Mouse (Mus musculus) lung, embryonic 14.5 days (tissue): Measurements from ENCODE around the gene Samd4b. TPM values are rescaled to one million over a fixed set of nuclear protein-coding genes. Genes with fewer than 3 reads are reported as not detected.

ENCODE experiments used
- ATAC-seq: fragments of 200-750 bp; cut with Nextera tagmentation; 2 replicates; pipeline ENCODE4 v1.8.0; 2017; ENCODE audit warnings: mild to moderate bottlenecking, moderate TSS enrichment, moderate library complexity; ENCODE audit not compliant: insufficient read depth
- DNase-seq: peaks from one replicate; pipeline ENCODE4 v3.0.0-alpha.2; 2015
- H3K27ac ChIP-seq: fragments of 300-500 bp; sonication (generic); 2 replicates; pipeline ENCODE4 v1.5.1; 2014; ENCODE audit warnings: low read depth, mild to moderate bottlenecking, moderate library complexity
- H3K27me3 ChIP-seq: fragments of 300-500 bp; sonication (generic); 2 replicates; pipeline ENCODE4 v1.6.1; 2014; ENCODE audit warnings: low read length, control low read depth; ENCODE audit not compliant: insufficient read depth
- H3K36me3 ChIP-seq: fragments of 300-500 bp; sonication (generic); 2 replicates; pipeline ENCODE4 v1.6.1; 2014; ENCODE audit warnings: control low read depth; ENCODE audit not compliant: insufficient read depth
- H3K4me1 ChIP-seq: fragments of 300-500 bp; sonication (generic); 2 replicates; pipeline ENCODE4 v1.6.1; 2014; ENCODE audit warnings: antibody characterized with exemption, control low read depth; ENCODE audit not compliant: insufficient read depth
- H3K4me2 ChIP-seq: fragments of 300-500 bp; sonication (generic); 2 replicates; pipeline ENCODE4 v1.6.1; 2014; ENCODE audit warnings: mild to moderate bottlenecking
- H3K4me3 ChIP-seq: fragments of 300-500 bp; sonication (generic); 2 replicates; pipeline ENCODE4 v1.5.1; 2014; ENCODE audit warnings: low read depth, low read length
- H3K9ac ChIP-seq: fragments of 300-500 bp; sonication (generic); 2 replicates; pipeline ENCODE4 v1.6.1; 2014
- H3K9me3 ChIP-seq: fragments of 300-500 bp; sonication (generic); 2 replicates; pipeline ENCODE4 v1.6.1; 2016; ENCODE audit warnings: low read depth, low read length, control low read depth
- CTCF ChIP-seq: IDR thresholded peaks from 2 replicates; pipeline ENCODE4 v1.5.1; 2016; ENCODE audit warnings: antibody characterized with exemption, low read depth
- WGBS: fragments of 180-500 bp; shearing (Covaris S2); extraction: QIAGEN DNeasy Blood & Tissue Kit; methylation state at CpG from one replicate; pipeline ENCODE4 v1.1.7; 2014; 5-methylcytosine and 5-hydroxymethylcytosine counted together
- polyA plus RNA-seq: library from polyadenylated mRNA; unstranded; fragments of >200 nt; fragmentation: Nextera tagmentation; extraction: Ambion mirVana; gene quantifications from 2 replicates; pipeline ENCODE4 v1.2.1, GENCODE M21; 2014

Samd4b gene
- polyA plus RNA-seq, 1 experiment from 2014 or later: 34.0 TPM

DNA sequence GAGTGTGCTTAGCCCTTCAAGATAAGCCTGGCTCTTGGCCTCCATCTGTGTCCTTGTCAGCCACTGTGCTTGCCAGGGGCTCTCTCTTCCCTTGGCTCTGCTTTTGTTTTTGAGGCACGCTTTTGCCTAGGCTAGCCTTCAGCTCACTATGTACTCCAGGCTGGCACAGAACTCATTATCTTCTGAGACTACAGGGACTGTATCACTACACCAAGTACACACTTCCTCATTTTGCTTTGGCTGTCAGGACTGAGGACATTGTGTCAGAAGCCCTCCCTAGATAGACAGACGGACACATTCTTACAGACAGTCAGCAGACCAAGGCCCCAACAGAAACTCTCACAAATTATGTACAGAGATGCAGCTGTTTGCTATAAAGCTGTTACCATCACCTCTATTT lies 135.2 kb downstream of the Samd4b start:
- ATAC-seq (no peak), DNase-seq (no peak)
- Histone ChIP-seq H3K4me3 (no peak overlapping the region), H3K36me3 (peaks cover 54% of the 10 kb centered on the region), H3K9ac (no peak overlapping the region), H3K4me2 (no peak overlapping the region), H3K27ac (no peak overlapping the region), H3K27me3 (peaks cover 7% of the 10 kb centered on the region; the same call in 1 of the 2 replicates), H3K4me1 (no peaks in the 10 kb centered on the region), H3K9me3 (no peaks in the 10 kb centered on the region)
- TF ChIP-seq CTCF: no peak
- 94% methylated on average over 2 of the region's 2 CpGs for WGBS

DNA sequence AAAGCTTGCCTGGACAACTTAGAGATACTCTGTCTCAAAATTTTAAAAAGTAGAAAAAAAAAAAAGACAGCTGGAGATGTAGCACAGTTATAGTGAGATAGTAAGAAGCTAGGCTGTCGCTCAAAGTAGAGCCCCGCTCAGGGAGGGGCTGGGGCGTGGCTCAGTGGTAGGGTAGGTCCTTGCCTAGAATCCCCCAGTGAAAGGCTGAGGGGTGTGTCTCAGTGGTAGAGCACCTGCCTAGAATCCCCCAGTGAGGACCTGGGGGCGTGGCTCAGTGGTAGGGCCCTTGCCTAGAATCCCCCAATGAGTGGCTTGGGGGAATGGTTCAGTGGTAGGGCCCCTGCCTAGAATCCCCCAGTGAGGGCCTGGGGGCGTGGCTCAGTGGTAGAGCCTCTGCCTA lies 137.6 kb downstream of the Samd4b start:
- 90% methylated on average over 5 of the region's 5 CpGs for WGBS
- H3K27me3 ChIP-seq: no peaks in the 10 kb centered on the region
- ATAC-seq: no peak

DNA sequence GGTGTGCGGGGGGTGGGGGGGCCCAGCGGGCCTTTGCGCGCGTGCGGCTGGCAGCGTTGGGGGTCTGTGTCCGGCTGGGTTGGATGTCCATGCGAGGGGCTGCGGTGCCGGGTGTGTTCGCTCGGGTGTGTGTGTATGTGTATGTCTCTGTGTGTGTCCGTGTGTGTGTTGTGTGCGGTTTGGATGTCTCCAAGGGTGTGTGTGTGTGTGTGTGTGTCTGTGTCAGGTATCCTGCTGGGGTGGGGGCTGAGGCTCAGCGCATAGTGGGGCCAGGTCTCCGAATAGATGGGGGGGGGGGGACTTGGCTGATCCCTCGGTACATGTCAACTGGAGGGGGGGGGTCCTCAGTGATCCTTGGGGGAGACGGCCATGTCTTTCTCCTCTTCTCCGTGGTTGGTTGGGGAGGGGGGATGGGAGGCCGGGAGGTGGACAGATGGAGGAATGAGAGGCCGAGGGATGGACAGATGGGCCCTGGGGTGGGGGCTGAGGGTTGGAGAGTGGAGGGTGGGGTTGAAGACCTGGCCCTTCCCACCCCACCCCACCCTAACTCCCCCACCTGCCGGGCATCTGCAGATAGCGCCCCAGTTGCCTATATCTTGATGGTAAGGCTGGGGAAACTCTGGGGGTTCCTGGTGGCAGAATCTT lies 145.5 kb downstream of the Samd4b start:
- ATAC-seq: no peak
- TF ChIP-seq CTCF: no peak
- 0 out of 2 replicates have a peak overlapping the region, but pooled peaks have one; percentile 76 for H3K27ac ChIP-seq

More for the DNA sequence above, 137.6 kb downstream of the Samd4b start:
- Histone ChIP-seq H3K27ac (no peak overlapping the region), H3K36me3 (peaks cover 58% of the 10 kb centered on the region), H3K4me3 (no peak overlapping the region), H3K9ac (no peak overlapping the region), H3K9me3 (no peaks in the 10 kb centered on the region), H3K4me2 (no peak overlapping the region), H3K4me1 (no peaks in the 10 kb centered on the region)
- no peak for TF ChIP-seq CTCF
- no peak for DNase-seq

DNA sequence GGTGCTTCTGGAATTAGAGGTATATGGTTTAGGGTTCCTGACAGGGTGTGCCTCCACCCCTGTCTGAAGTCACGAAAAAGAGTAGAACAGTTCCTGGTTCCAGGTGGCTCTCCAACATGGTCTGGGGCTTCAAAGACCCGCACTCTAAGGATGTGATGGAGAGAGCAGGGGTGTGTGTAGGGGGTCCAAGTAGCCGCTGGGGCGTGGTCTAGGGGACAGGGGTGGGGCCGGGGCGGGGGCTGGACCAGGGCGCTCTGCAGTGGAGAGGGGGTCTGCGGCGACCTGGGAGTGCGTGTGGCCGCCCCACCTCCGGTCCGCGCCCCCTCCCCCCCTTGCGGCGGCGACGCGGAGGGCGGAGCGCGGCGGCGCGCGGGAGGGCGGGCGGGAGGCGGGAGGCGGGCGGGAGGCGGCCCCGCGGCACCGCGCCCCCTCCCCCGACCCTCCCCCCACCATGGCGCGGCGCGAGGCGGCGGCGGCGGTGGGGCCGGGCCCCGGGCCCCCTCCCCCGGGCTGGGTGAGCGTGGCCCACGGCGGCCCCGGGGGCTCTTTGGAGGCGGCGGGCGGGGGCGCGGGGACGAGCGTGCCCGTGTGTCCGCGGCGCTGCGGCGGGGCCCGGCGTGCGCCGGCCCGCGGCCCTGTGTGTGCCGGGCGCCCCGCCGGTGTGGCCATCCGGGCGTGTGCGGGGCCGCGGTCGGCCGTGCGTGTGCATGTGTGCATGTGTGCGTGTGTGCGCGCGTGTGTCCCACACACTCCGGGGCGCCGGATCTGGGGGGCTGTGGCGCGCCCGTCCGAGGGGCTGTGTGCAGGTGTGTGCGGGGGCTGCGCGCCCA lies 146.2 kb downstream of the Samd4b start, which contains the start of gene Lrfn1:
TSS of gene Lrfn1 (plus strand) at position 450 of the 830 bp plus-strand sequence.
- under 1% methylated on average over 48 of the region's 97 CpGs for WGBS
- Histone ChIP-seq H3K36me3 (peaks cover 6% of the 10 kb centered on the region; the same call in 1 of the 2 replicates), H3K9ac (peak within 1 kb of the TSS; percentile 83), H3K4me2 (peak within 1 kb of the TSS; percentile 95), H3K4me1 (peaks cover 7% of the 10 kb centered on the region), H3K27ac (peak within 1 kb of the TSS; percentile 76; the same call in 1 of the 2 replicates), H3K9me3 (no peaks in the 10 kb centered on the region), H3K4me3 (peak within 1 kb of the TSS; percentile 80), H3K27me3 (no peaks in the 10 kb centered on the region)
- ATAC-seq: peak; percentile 85
- no peak for TF ChIP-seq CTCF
- peak; percentile 54 for DNase-seq

More for the DNA sequence above, 145.5 kb downstream of the Samd4b start:
- H3K4me1 ChIP-seq: peaks cover 7% of the 10 kb centered on the region
- peak overlapping the region; percentile 95 for H3K4me2 ChIP-seq
- H3K27me3 ChIP-seq: no peaks in the 10 kb centered on the region
- H3K4me3 ChIP-seq: peak overlapping the region; percentile 80
- WGBS: 2% methylated on average over 24 of the region's 24 CpGs
- no peaks in the 10 kb centered on the region for H3K9me3 ChIP-seq
- no peak for DNase-seq
- H3K36me3 ChIP-seq: peaks cover 6% of the 10 kb centered on the region; the same call in 1 of the 2 replicates
- peak overlapping the region; percentile 83 for H3K9ac ChIP-seq

DNA sequence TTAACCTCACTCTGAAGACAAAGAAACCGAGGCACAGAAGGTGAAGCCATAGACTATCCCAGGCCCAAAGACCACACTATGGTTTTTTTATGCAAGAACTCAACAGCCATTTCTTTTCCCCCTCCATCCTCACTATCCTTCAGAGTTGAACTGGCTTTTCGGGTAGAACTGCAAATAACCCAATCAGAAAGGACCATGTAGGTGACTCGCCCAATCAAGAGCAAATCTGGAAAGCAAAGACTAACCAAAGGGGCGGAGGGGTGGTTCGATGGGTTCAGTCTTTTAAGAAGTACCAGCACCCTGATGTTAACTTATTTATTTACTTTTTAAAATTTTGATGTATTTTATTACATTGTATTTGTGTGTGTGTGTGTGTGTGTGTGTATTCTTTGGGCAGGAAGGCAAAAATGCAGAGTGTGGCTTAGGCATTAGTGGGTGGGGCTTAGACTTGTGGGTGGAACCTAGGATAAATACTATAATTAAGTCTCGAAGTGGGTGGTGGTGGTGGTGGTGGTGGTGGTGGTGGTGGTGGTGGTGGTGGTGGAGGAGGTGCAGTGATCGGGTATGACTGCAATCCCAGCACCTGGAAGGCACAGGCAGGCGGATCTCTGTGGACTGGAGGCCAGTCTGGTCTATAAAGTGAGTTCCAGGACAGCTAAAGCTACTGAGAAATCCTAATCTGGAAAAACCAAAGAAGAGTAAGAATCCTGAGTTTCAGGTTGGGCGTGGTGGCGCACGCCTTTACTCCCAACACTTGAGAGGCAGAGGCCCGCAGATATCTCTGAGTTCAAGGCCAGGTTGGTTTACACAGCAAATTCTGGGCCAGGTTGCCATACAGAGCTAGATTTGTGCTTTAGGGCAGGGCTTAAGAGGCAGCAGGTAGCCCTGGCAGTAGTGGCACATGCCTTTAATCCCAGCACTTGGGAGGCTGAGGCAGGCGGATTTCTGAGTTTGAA lies 149.8 kb downstream of the Samd4b start:
- peaks cover 6% of the 10 kb centered on the region for H3K4me1 ChIP-seq
- 61% methylated on average over 13 of the region's 13 CpGs for WGBS
- H3K9me3 ChIP-seq: no peaks in the 10 kb centered on the region
- no peak for ATAC-seq
- TF ChIP-seq CTCF: no peak
- H3K9ac ChIP-seq: no peak overlapping the region
- DNase-seq: no peak
- no peak overlapping the region for H3K4me3 ChIP-seq
- no peaks in the 10 kb centered on the region for H3K27me3 ChIP-seq
- H3K36me3 ChIP-seq: no peaks in the 10 kb centered on the region
- no peak overlapping the region for H3K4me2 ChIP-seq
- no peak overlapping the region for H3K27ac ChIP-seq

DNA sequence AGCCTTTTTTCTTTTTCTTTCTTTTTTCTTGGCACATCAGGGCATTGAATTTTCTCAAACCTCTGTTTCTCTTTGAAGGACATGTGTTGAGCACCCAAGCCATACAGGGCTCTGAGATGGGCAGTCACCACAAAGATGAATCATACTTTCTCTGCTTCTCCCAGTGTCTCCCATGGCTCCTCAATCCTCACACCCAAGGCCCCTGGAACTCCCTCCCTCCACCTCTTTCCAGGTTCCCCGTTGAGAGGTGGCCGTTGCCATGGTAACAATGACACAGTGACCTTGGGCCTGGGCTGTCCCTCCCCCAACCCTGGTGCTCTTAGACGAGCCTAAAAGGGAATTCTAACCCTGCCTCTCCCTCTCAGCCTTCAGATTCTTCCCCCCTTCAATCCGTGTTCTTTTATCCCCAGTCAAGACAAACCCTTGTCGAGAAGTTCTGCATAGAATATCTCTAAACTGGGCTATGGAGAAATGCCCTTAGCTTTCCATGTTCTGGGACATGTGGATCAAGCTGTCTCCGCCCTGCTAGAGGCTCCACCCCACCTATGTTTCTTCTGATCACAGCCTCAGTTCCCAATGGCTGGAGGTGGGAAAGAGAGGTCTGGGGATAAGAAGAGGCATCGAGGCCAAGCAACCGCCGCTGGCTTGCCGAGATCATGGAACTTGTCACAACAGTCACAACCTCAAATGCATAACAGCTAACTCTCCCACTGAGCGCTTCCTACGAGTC lies 150.7 kb downstream of the Samd4b start:
- no peaks in the 10 kb centered on the region for H3K27me3 ChIP-seq
- no peak overlapping the region for H3K4me3 ChIP-seq
- no peaks in the 10 kb centered on the region for H3K4me1 ChIP-seq
- DNase-seq (no peak), ATAC-seq (no peak)
- H3K9me3 ChIP-seq: no peaks in the 10 kb centered on the region
- H3K36me3 ChIP-seq: no peaks in the 10 kb centered on the region
- WGBS: 18% methylated on average over 12 of the region's 12 CpGs
- TF ChIP-seq CTCF: no peak
- H3K9ac ChIP-seq: no peak overlapping the region
- no peak overlapping the region for H3K4me2 ChIP-seq
- H3K27ac ChIP-seq: no peak overlapping the region
